Mouse (Mus musculus) liver, adult 2 months (tissue): ENCODE data around the gene Olfr1306.

Source experiments
- CTCF ChIP-seq: fragments of 200-500 bp; IDR thresholded peaks from 2 replicates; pipeline ENCODE4 v1.5.1; 2011; ENCODE audit warnings: low read depth, low read length, control low read depth
- POLR2A ChIP-seq: fragments of 200-500 bp; IDR thresholded peaks from 2 replicates; pipeline ENCODE4 v1.6.1; 2011; ENCODE audit warnings: low read length, control low read depth; ENCODE audit not compliant: insufficient read depth; ENCODE audit errors: extremely low read depth

DNA sequence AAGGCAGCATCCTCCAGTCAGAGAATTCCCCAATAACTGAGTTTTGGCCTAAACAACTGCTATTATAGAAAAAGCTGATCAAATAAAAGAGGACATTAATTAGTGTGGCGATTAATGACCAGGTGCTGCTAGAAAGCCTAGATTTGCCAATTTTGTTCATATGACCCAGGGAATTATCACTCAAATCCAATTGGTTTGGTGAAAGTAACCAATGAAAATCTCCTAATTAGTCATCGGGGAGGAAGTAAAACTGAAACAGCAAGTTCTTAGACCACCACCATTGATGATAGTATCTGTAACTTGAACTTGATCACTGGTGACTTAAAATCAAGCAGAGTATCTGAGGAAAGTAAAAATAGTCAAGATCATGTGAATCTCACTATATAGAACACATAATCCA is 39.0 kb downstream of the Olfr1306 start, which contains the start of gene Olfr1305:
- TF ChIP-seq CTCF = no peak
- no peak for TF ChIP-seq POLR2A
